Mouse (Mus musculus) erythroblast, embryonic 14.5 days (primary cell): ENCODE results near the gene Lrrc1.

Source experiments
- GATA1 ChIP-seq: IDR thresholded peaks from 2 replicates; pipeline ENCODE4 v1.6.1; 2012; ENCODE audit warnings: low read length, inconsistent platforms, mixed read lengths
- TAL1 ChIP-seq: IDR thresholded peaks from 3 replicates; pipeline ENCODE4 v1.6.1; 2012; ENCODE audit warnings: low read length, inconsistent platforms, mixed read lengths

- TF ChIP-seq GATA1: no peak
- TF ChIP-seq TAL1: no peak
These were observed 17.2 kb upstream of the Lrrc1 start for GRCm38 (mm10) chr9:77561827-77562226.
